Mouse (Mus musculus) forebrain, embryonic 10.5 days (tissue): ENCODE data around the gene Gzmm. TPM values are rescaled to one million over a fixed set of nuclear protein-coding genes. Genes with fewer than 3 reads are reported as not detected.

ENCODE experiments used
- DNase-seq: peaks from one replicate; pipeline ENCODE4 v3.0.0-alpha.2; 2017; ENCODE audit warnings: low spot score; ENCODE audit errors: extremely low spot score
- H3K27ac ChIP-seq: fragments of 300-500 bp; sonication (generic); 2 replicates; pipeline ENCODE4 v1.5.1; 2016; ENCODE audit warnings: mild to moderate bottlenecking
- H3K27me3 ChIP-seq: fragments of 300-500 bp; sonication (generic); 2 replicates; pipeline ENCODE4 v1.6.1; 2016; ENCODE audit warnings: mild to moderate bottlenecking; ENCODE audit not compliant: poor library complexity, severe bottlenecking
- H3K36me3 ChIP-seq: fragments of 300-500 bp; sonication (generic); replicated peaks from 2 replicates; pipeline ENCODE4 v1.6.1; 2016; ENCODE audit warnings: mild to moderate bottlenecking, moderate library complexity
- H3K4me1 ChIP-seq: fragments of 300-500 bp; sonication (generic); 2 replicates; pipeline ENCODE4 v1.6.1; 2016
- H3K4me3 ChIP-seq: fragments of 300-500 bp; sonication (generic); 2 replicates; pipeline ENCODE4 v1.5.1; 2016; ENCODE audit warnings: mild to moderate bottlenecking, moderate library complexity
- H3K9me3 ChIP-seq: fragments of 300-500 bp; sonication (generic); 2 replicates; pipeline ENCODE4 v1.6.1; 2016; ENCODE audit warnings: mild to moderate bottlenecking, moderate library complexity
- WGBS: fragments of 180-500 bp; shearing (Covaris S2); methylation state at CpG from one replicate; pipeline ENCODE4 v1.1.7; 2016; 5-methylcytosine and 5-hydroxymethylcytosine counted together
- polyA plus RNA-seq: library from polyadenylated mRNA; unstranded; fragments of >200 nt; fragmentation: Nextera tagmentation; extraction: Ambion mirVana; gene quantifications from 2 replicates; pipeline ENCODE4 v1.2.1, GENCODE M21; 2016

Gzmm gene
- polyA plus RNA-seq, 1 experiment from 2014 or later = 1.0 TPM

GRCm38 (mm10) chr10:79668771-79669575, 19.8 kb upstream of the Gzmm start, which contains the start of gene Tpgs1:
Gene Tpgs1 (plus strand): TSS chr10:79669369.
- no peaks in the 10 kb centered on the region for H3K9me3 ChIP-seq
- no peaks in the 10 kb centered on the region for H3K27me3 ChIP-seq
- H3K4me1 ChIP-seq = peaks cover 37% of the 10 kb centered on the region
- WGBS = under 1% methylated on average over 45 of the region's 45 CpGs
- peak within 1 kb of the TSS; percentile 93 for H3K4me3 ChIP-seq
- peak within 1 kb of the TSS; percentile 97 for H3K27ac ChIP-seq
- DNase-seq = peak; percentile 91
- peaks cover 23% of the 10 kb centered on the region for H3K36me3 ChIP-seq

- peaks cover 31% of the 10 kb centered on the region for H3K4me1 ChIP-seq
- H3K27ac ChIP-seq = peak overlapping the region; percentile 97
- H3K36me3 ChIP-seq = peaks cover 30% of the 10 kb centered on the region
- no peaks in the 10 kb centered on the region for H3K9me3 ChIP-seq
- WGBS = under 1% methylated on average over 47 of the region's 47 CpGs
- peak overlapping the region; percentile 93 for H3K4me3 ChIP-seq
- no peaks in the 10 kb centered on the region for H3K27me3 ChIP-seq
- DNase-seq = peak; percentile 86
These were observed 19.2 kb upstream of the Gzmm start for GRCm38 (mm10) chr10:79669576-79670057.

- peaks cover 29% of the 10 kb centered on the region for H3K4me1 ChIP-seq
- no peak for DNase-seq
- peak overlapping the region; percentile 97 for H3K27ac ChIP-seq
- H3K9me3 ChIP-seq = no peaks in the 10 kb centered on the region
- 0 out of 2 replicates have a peak, but pooled peaks cover under 1% of the 10 kb centered on the region for H3K27me3 ChIP-seq
- peak overlapping the region; percentile 93 for H3K4me3 ChIP-seq
- H3K36me3 ChIP-seq = peaks cover 33% of the 10 kb centered on the region
- 39% methylated on average over 15 of the region's 15 CpGs for WGBS
These were observed 18.5 kb upstream of the Gzmm start for GRCm38 (mm10) chr10:79670071-79670888.

GRCm38 (mm10) chr10:79671396-79672087, 17.3 kb upstream of the Gzmm start:
- H3K9me3 ChIP-seq = no peaks in the 10 kb centered on the region
- no peak for DNase-seq
- 0 out of 2 replicates have a peak, but pooled peaks cover 7% of the 10 kb centered on the region for H3K27me3 ChIP-seq
- WGBS = 77% methylated on average over 6 of the region's 6 CpGs
- peaks cover 36% of the 10 kb centered on the region for H3K4me1 ChIP-seq
- H3K36me3 ChIP-seq = peaks cover 42% of the 10 kb centered on the region
- peak overlapping the region; percentile 58 for H3K27ac ChIP-seq
- peak overlapping the region; percentile 93; the same call in 1 of the 2 replicates for H3K4me3 ChIP-seq

- WGBS = 77% methylated on average over 3 of the region's 3 CpGs
- 0 out of 2 replicates have a peak, but pooled peaks cover 7% of the 10 kb centered on the region for H3K27me3 ChIP-seq
These were observed 16.7 kb upstream of the Gzmm start for GRCm38 (mm10) chr10:79672088-79672455.

GRCm38 (mm10) chr10:79673054-79673453, 15.8 kb upstream of the Gzmm start:
- peaks cover 35% of the 10 kb centered on the region for H3K4me1 ChIP-seq
- H3K27ac ChIP-seq = no peak overlapping the region
- no peaks in the 10 kb centered on the region for H3K9me3 ChIP-seq
- 0 out of 2 replicates have a peak, but pooled peaks cover 7% of the 10 kb centered on the region for H3K27me3 ChIP-seq
- 86% methylated on average over 3 of the region's 3 CpGs for WGBS
- H3K4me3 ChIP-seq = 0 out of 2 replicates have a peak overlapping the region, but pooled peaks have one; percentile 3
- DNase-seq = no peak
- peaks cover 42% of the 10 kb centered on the region for H3K36me3 ChIP-seq

More at GRCm38 (mm10) chr10:79672088-79672455, 16.7 kb upstream of the Gzmm start:
- peaks cover 42% of the 10 kb centered on the region for H3K36me3 ChIP-seq
- H3K9me3 ChIP-seq = no peaks in the 10 kb centered on the region
- no peak for DNase-seq
- H3K4me1 ChIP-seq = peaks cover 36% of the 10 kb centered on the region
- peak overlapping the region; percentile 10; the same call in 1 of the 2 replicates for H3K4me3 ChIP-seq
- H3K27ac ChIP-seq = peak overlapping the region; percentile 58; the same call in 1 of the 2 replicates

- 57% methylated on average over 44 of the region's 44 CpGs for WGBS
- DNase-seq = no peak
- H3K4me3 ChIP-seq = 0 out of 2 replicates have a peak overlapping the region, but pooled peaks have one; percentile 2
- no peaks in the 10 kb centered on the region for H3K9me3 ChIP-seq
- H3K27me3 ChIP-seq = 0 out of 2 replicates have a peak, but pooled peaks cover 7% of the 10 kb centered on the region
- H3K27ac ChIP-seq = no peak overlapping the region
- H3K4me1 ChIP-seq = peaks cover 25% of the 10 kb centered on the region
- peaks cover 42% of the 10 kb centered on the region for H3K36me3 ChIP-seq
These were observed 13.3 kb upstream of the Gzmm start for GRCm38 (mm10) chr10:79675346-79676035.

- H3K36me3 ChIP-seq = peaks cover 25% of the 10 kb centered on the region
- peak overlapping the region; percentile 88 for H3K27ac ChIP-seq
- H3K9me3 ChIP-seq = no peaks in the 10 kb centered on the region
- H3K4me3 ChIP-seq = peak overlapping the region; percentile 95
- 43% methylated on average over 11 of the region's 11 CpGs for WGBS
- 0 out of 2 replicates have a peak, but pooled peaks cover under 1% of the 10 kb centered on the region for H3K27me3 ChIP-seq
- DNase-seq = no peak
- H3K4me1 ChIP-seq = peaks cover 37% of the 10 kb centered on the region
These were observed 8.0 kb upstream of the Gzmm start for GRCm38 (mm10) chr10:79680606-79681495.

- peak within 1 kb of the TSS; percentile 95 for H3K4me3 ChIP-seq
- peaks cover 36% of the 10 kb centered on the region for H3K4me1 ChIP-seq
- peak; percentile 99 for DNase-seq
- under 1% methylated on average over 83 of the region's 84 CpGs for WGBS
- H3K9me3 ChIP-seq = no peaks in the 10 kb centered on the region
- no peaks in the 10 kb centered on the region for H3K27me3 ChIP-seq
- H3K36me3 ChIP-seq = peaks cover 30% of the 10 kb centered on the region
- peak within 1 kb of the TSS; percentile 88 for H3K27ac ChIP-seq
These were observed 7.1 kb upstream of the Gzmm start, which contains the start of gene Cdc34 for GRCm38 (mm10) chr10:79681591-79682245. Gene Cdc34 (plus strand): TSS chr10:79682195.

GRCm38 (mm10) chr10:79682551-79682915, 6.3 kb upstream of the Gzmm start:
- Histone ChIP-seq H3K4me1 (peaks cover 36% of the 10 kb centered on the region), H3K27me3 (no peaks in the 10 kb centered on the region), H3K9me3 (no peaks in the 10 kb centered on the region), H3K4me3 (peak overlapping the region; percentile 95), H3K27ac (peak overlapping the region; percentile 88), H3K36me3 (peaks cover 38% of the 10 kb centered on the region)
- DNase-seq = no peak
- WGBS = 0% methylated on average over 10 of the region's 10 CpGs
